22 mouse cellular contexts compared by ENCODE assay signal in genomic region chr14:55333812-55334211, GRCm38 (mm10).
A peak's percentile ranks its signal among the peaks of the same experiment; 100 is the strongest.
DNase-seq lines count a peak whose midpoint lies in the region; ATAC-seq lines count a peak whose summit lies in the region.
"Had no signal": no experiment of that assay in that cellular context is flagged by ENCODE, and none has a peak within 500 bp of the region (broad histone marks: within the 10 kb centered on the region; RNA-seq: fewer than 3 reads in every experiment).

No protein-coding gene starts in this region.

- H3K36me3 ChIP-seq in liver, embryonic 12.5 days, result no peaks in the 10 kb centered on the region
- no peaks in the 10 kb centered on the region for H3K36me3 ChIP-seq in embryonic facial prominence, embryonic 15.5 days
- H3K36me3 ChIP-seq in stomach, embryonic 15.5 days, result no peaks in the 10 kb centered on the region
- H3K36me3 ChIP-seq: embryonic facial prominence, embryonic 13.5 days; forebrain, embryonic 10.5 days; heart, embryonic 10.5 days; hindbrain, embryonic 13.5 days had no signal

- H3K9ac ChIP-seq in liver, embryonic 12.5 days, result no peak overlapping the region
- no peak overlapping the region for H3K9ac ChIP-seq in embryonic facial prominence, embryonic 15.5 days
- H3K9ac ChIP-seq in stomach, embryonic 15.5 days, result no peak overlapping the region
- H3K9ac ChIP-seq: embryonic facial prominence, embryonic 13.5 days; hindbrain, embryonic 13.5 days had no signal

- no peak for ATAC-seq in liver, embryonic 12.5 days
- peak; percentile 7; the same call in 1 of the 2 replicates for ATAC-seq in embryonic facial prominence, embryonic 15.5 days (ENCODE audit: insufficient number of reproducible peaks, low FRiP score, low TSS enrichment, low read depth)
- peak; percentile 71 for ATAC-seq in stomach, embryonic 15.5 days (ENCODE audit: insufficient read depth, low FRiP score, low read depth)
- ATAC-seq: forebrain, embryonic 14.5 days; hindbrain, postnatal 0 days had no signal

- H3K4me3 ChIP-seq in liver, embryonic 12.5 days, result no peak overlapping the region
- no peak overlapping the region for H3K4me3 ChIP-seq in embryonic facial prominence, embryonic 15.5 days (replicated peaks)
- no peak overlapping the region for H3K4me3 ChIP-seq in stomach, embryonic 15.5 days (replicated peaks)
- H3K4me3 ChIP-seq: embryonic facial prominence, embryonic 13.5 days; erythroblast, embryonic 14.5 days; forebrain, embryonic 10.5 days; heart, embryonic 10.5 days; hindbrain, embryonic 13.5 days had no signal

- no peaks in the 10 kb centered on the region for H3K9me3 ChIP-seq in liver, embryonic 12.5 days (replicated peaks)
- H3K9me3 ChIP-seq in embryonic facial prominence, embryonic 15.5 days (replicated peaks), result no peaks in the 10 kb centered on the region
- H3K9me3 ChIP-seq in stomach, embryonic 15.5 days, result no peaks in the 10 kb centered on the region
- H3K9me3 ChIP-seq: embryonic facial prominence, embryonic 13.5 days; forebrain, embryonic 10.5 days; heart, embryonic 10.5 days; hindbrain, embryonic 13.5 days had no signal

- peak; percentile 18 for DNase-seq in liver
- no peak for DNase-seq in kidney, adult 8-10 months
- no peak for DNase-seq in frontal cortex, adult 2 months (ENCODE audit: extremely low spot score in 1 of 2, low spot score in 1 of 2)
- no peak for DNase-seq in lung, postnatal 10 days
- DNase-seq: adrenal gland, adult 8-10 months; adrenal gland, postnatal 36 days; cerebellum, adult 11 months; cerebellum, adult 8-10 months; cerebellum, postnatal 14 days; gastrocnemius, postnatal 36 days; heart, adult 18-20 months; heart, postnatal 10 days had no signal

- peaks cover 22% of the 10 kb centered on the region for H3K4me1 ChIP-seq in liver, embryonic 12.5 days
- H3K4me1 ChIP-seq in embryonic facial prominence, embryonic 15.5 days, result peaks cover 3% of the 10 kb centered on the region; the same call in 1 of the 2 replicates
- no peaks in the 10 kb centered on the region for H3K4me1 ChIP-seq in stomach, embryonic 15.5 days
- H3K4me1 ChIP-seq: embryonic facial prominence, embryonic 13.5 days had no signal

- H3K27me3 ChIP-seq in liver, embryonic 12.5 days (replicated peaks), result no peaks in the 10 kb centered on the region
- H3K27me3 ChIP-seq in embryonic facial prominence, embryonic 15.5 days, result no peaks in the 10 kb centered on the region
- H3K27me3 ChIP-seq in stomach, embryonic 15.5 days (replicated peaks), result no peaks in the 10 kb centered on the region
- H3K27me3 ChIP-seq: embryonic facial prominence, embryonic 13.5 days; hindbrain, embryonic 13.5 days had no signal

- no peak overlapping the region for H3K27ac ChIP-seq in liver, embryonic 12.5 days
- H3K27ac ChIP-seq in embryonic facial prominence, embryonic 15.5 days (replicated peaks), result no peak overlapping the region
- no peak overlapping the region for H3K27ac ChIP-seq in stomach, embryonic 15.5 days
- H3K27ac ChIP-seq: embryonic facial prominence, embryonic 13.5 days; forebrain, embryonic 10.5 days; heart, embryonic 10.5 days; hindbrain, embryonic 13.5 days; hindbrain, postnatal 0 days had no signal

- no peak overlapping the region for H3K4me2 ChIP-seq in liver, embryonic 12.5 days
- no peak overlapping the region for H3K4me2 ChIP-seq in embryonic facial prominence, embryonic 15.5 days (replicated peaks)
- no peak overlapping the region for H3K4me2 ChIP-seq in stomach, embryonic 15.5 days
- H3K4me2 ChIP-seq: embryonic facial prominence, embryonic 13.5 days; hindbrain, embryonic 13.5 days had no signal

- WGBS in liver, embryonic 12.5 days (ENCODE audit: insufficient replicate concordance), result 56% methylated on average over 3 of the region's 3 CpGs
- WGBS in embryonic facial prominence, embryonic 15.5 days, result 55% methylated on average over 3 of the region's 3 CpGs
- 24% methylated on average over 3 of the region's 3 CpGs for WGBS in stomach, embryonic 15.5 days
